Mouse (Mus musculus) induced T-regulatory cell, adult 2 months (primary cell): ENCODE measurements around the gene Hgd.

Source experiments
- DNase-seq: peaks from one replicate; pipeline ENCODE4 v3.0.0-alpha.2; 2012; ENCODE audit warnings: low read depth

Hgd gene

GRCm38 (mm10) chr16:37580651-37581050 is 698 bp downstream of the Hgd start:
- no peak for DNase-seq

- DNase-seq, result no peak
Observed at GRCm38 (mm10) chr16:37581901-37582300, 1.9 kb downstream of the Hgd start.

GRCm38 (mm10) chr16:37583306-37583705 is 3.4 kb downstream of the Hgd start:
- no peak for DNase-seq

- DNase-seq, result no peak
Observed at GRCm38 (mm10) chr16:37583801-37584200, 3.8 kb downstream of the Hgd start.

- DNase-seq, result no peak
Observed at GRCm38 (mm10) chr16:37584218-37585035, 4.5 kb downstream of the Hgd start.

GRCm38 (mm10) chr16:37585129-37585563 is 5.2 kb downstream of the Hgd start:
- no peak for DNase-seq

GRCm38 (mm10) chr16:37590921-37591320 is 11.0 kb downstream of the Hgd start:
- no peak for DNase-seq

GRCm38 (mm10) chr16:37591551-37591950 is 11.6 kb downstream of the Hgd start:
- no peak for DNase-seq

GRCm38 (mm10) chr16:37597412-37597811 is 17.5 kb downstream of the Hgd start:
- DNase-seq, result no peak

- DNase-seq, result no peak
Observed at GRCm38 (mm10) chr16:37598463-37598862, 18.5 kb downstream of the Hgd start.

- DNase-seq, result no peak
Observed at GRCm38 (mm10) chr16:37599326-37599725, 19.4 kb downstream of the Hgd start.

GRCm38 (mm10) chr16:37603431-37603830 is 23.5 kb downstream of the Hgd start:
- no peak for DNase-seq

- no peak for DNase-seq
Observed at GRCm38 (mm10) chr16:37604243-37604642, 24.3 kb downstream of the Hgd start.

GRCm38 (mm10) chr16:37610333-37610732 is 30.4 kb downstream of the Hgd start:
- DNase-seq, result no peak

- no peak for DNase-seq
Observed at GRCm38 (mm10) chr16:37611072-37611471, 31.1 kb downstream of the Hgd start.

- DNase-seq, result no peak
Observed at GRCm38 (mm10) chr16:37612013-37612412, 32.1 kb downstream of the Hgd start.

GRCm38 (mm10) chr16:37614540-37614939 is 34.6 kb downstream of the Hgd start:
- no peak for DNase-seq

GRCm38 (mm10) chr16:37615429-37615828 is 35.5 kb downstream of the Hgd start:
- DNase-seq, result no peak

- no peak for DNase-seq
Observed at GRCm38 (mm10) chr16:37616104-37616503, 36.2 kb downstream of the Hgd start.

GRCm38 (mm10) chr16:37617695-37618094 is 37.7 kb downstream of the Hgd start:
- DNase-seq, result no peak

- DNase-seq, result no peak
Observed at GRCm38 (mm10) chr16:37622403-37622802, 42.5 kb downstream of the Hgd start.

GRCm38 (mm10) chr16:37622919-37623318 is 43.0 kb downstream of the Hgd start:
- DNase-seq, result no peak

- DNase-seq, result no peak
Observed at GRCm38 (mm10) chr16:37626388-37626949, 46.5 kb downstream of the Hgd start.

GRCm38 (mm10) chr16:37628336-37628735 is 48.4 kb downstream of the Hgd start:
- DNase-seq, result no peak
